Mouse (Mus musculus): ENCODE results near the gene Akap5.

Akap5 gene

DNA sequence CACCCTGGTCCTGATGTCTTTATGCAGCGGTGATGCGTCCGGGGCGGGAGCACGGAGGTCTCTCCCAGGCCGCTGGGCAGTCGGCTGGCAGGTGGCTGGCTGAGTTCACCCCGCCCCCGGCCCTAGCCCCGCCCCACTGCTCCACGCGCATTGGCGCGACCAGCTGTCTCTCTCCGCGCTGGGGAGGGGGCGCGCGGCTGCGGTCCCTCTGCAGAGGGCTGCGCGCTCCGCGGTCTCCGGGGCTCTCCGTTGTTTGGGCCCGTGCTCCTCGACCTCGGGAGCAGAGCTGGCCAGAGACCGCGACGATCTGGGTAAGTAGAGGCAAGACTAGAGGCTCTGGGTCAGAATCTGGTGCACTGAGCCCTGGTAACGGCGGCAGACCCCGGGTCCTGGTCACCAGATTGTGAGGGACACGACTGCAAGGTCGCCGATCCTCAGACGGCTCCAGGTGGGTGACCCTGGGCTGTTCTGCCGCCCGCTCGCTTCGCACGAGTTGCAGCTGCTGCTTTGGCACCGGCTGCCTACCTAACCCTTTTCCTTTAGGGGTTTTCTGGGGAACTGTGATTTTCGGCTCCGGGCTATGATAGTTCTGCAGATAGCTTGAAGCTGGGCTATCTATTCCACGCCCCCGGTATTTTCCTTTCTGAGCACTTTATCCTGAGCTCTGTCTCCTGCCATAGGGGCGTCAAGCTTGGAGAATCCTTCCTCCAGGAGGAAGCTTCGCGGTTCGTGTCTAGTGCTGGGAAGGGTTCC lies at the start of gene Akap5:
Gene Akap5 (plus strand): TSS at position 213 of the 753 bp plus-strand sequence.
- DNase-seq (ENCODE audit: low spot score), result peak; percentile 73

DNA sequence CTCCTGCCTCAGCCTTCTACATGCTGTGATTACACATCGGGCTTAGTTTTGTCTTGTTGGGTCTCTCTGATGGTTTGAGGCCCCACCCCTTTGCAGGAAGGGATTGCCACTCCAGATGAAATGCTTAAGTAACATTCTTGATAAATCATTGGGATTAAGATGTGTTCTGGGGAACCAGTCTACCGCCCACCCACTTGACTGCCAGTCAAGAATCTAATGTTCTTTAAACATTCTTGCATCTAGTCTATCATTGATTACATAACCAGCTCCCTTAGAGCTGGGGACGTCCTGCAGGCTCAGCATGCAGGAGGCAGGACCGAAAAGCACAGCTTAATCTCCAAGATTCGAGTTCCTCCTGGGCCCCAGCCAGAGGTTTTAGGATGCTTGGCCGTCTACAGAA lies 46.5 kb upstream of the Akap5 start:
- no peak for DNase-seq (ENCODE audit: low spot score)

DNA sequence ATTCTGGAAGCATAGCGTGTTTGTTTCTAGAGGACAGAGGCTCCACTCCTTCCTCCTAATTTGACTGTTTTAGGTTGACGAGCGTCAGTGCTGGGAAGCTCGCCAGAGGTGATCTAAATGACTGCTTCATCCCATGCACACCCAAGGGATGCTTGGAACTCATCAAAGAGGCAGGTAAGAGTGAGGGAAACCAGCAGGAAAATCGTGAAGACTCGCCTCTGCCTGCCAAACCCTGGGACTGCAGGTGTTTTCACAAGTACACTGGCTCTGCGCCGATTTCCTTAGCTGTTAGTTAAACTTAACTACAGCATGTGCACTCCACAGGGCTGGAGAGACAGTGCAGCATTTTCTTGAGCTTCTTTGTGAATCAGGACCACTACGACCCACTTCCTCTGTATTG lies 44.1 kb upstream of the Akap5 start:
- no peak for DNase-seq (ENCODE audit: low spot score)

DNA sequence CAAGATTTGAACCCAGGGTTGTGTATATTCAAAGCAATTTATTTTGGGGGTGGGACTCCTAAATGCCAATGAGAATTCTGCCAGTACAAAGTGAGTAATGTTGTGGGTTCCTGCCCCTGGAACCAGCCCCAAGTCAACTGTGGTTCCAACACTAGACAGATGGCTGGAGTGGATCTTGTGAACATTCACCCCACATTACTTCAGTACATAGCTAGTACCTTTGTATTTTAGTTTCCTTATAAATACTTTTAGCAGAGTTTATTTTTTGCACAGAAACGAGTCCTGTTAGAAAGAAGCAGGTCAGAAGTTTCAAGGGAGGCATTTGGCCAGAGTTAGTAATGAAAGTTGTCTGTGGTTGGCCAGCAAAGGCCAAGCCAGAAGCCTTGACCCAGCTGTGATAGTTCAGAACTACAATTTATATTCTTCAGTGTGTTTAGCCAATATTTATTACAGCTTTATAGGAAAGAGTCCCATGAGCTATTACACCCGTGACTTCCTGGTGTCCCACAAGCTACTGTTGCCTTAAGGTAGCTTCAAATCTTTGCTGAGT lies 43.5 kb upstream of the Akap5 start:
- no peak for DNase-seq (ENCODE audit: low spot score)

DNA sequence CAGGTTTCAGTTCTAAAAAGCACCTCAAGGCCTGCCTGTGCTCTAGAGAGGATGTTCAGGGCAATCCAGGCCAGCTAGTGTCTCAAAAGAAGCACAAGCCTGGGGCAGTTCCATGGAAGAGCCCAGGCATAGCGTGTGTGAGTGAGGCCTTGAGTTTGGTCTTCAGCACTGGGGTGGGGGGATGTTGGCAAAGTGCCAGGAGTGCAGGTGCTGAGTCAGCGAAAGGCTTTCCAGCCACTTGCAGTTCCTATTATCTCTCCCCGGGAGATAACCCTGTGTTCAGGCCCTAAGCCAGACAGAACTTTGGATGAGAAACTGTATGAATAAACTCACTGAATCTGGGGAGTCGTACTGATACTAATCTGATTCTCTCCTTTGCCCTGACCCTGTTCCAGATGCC lies 42.6 kb upstream of the Akap5 start:
- peak; percentile 30 for DNase-seq (ENCODE audit: low spot score)

DNA sequence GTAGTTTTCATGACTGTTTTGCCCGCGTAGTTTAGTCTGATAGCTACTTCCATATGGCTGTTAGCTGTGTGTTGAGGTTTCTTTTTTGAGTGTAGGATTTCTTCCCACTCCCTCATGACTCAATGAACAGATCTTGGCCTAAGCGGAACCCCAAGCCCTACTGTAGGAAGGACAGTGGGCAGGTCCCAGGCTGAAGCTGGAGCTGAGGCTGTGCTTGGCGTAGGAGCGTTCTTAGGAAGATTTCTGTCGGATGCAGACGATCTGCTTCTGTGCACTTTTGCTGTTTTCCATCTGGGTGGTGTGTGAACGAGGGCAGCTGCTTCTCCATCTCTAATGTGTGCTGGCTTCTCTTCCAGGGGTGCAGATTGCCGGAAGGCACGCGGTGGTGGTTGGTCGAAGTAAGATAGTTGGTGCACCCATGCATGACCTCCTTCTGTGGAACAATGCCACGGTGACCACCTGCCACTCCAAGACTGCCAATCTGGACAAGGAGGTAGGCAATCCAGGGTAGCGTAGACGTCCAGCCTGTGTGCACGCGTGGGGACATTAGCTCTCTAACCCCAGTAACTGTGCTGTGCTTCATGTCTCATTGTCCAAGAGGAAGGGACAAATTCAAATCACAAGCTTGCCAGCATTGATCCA lies 42.0 kb upstream of the Akap5 start:
- DNase-seq (ENCODE audit: low spot score), result no peak

DNA sequence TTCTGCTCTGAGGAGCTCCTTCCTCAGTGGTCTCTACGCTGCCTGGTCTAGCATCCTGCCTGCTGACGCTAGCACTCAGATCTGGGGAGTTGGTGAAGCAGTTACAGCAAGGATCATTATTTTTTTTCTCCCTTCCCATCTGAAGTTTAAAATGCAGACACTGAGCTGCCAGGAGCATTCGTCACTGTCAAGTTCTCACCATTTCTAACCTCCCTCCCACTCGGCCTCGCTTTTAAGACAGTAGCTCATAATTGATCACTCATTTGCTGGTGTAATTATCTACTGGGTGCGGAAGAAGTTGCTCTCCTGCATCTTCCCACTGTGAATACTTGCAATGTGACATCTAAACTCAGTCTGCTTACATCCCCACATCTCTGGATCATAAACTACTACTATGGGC lies 39.3 kb upstream of the Akap5 start:
- no peak for DNase-seq (ENCODE audit: low spot score)

DNA sequence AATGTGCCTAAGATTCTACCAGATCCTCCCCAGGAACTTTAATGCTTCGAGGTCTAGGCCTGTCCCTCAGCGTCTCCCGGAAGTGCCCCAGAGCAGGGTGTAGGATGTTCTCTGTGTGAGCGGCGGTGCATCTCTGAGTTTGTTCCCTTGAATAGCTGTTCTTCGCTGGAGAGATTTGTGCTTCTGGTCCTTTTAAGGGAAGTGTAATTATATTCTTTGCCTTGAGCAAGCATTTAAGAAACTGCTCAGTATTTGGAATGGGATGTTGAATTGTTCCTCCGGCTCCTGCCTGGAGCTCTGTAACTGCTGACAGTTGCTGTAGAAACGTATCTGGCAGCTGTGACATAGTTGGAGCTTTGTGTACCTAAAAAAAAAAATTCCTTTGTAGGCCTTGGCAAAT lies 36.7 kb upstream of the Akap5 start:
- no peak for DNase-seq (ENCODE audit: low spot score)

DNA sequence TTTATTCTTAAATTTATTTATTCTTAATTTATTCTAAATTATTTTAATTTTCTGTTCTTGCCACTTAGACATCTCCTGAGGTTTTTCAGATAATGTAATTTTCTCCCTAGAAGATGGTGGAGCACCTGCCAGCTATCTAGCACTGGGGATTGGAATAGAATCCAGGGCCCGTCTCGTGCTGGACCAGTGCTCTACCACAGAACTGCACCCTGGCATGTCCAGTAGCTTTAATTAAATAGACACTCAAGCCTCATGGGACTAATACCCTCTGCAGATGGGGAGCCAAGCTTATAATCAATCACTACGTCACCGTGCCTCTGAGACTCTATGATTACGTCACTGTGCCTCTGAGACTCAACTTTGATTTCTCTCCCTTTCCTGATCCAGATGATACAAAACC lies 36.2 kb upstream of the Akap5 start:
- DNase-seq (ENCODE audit: low spot score), result no peak

DNA sequence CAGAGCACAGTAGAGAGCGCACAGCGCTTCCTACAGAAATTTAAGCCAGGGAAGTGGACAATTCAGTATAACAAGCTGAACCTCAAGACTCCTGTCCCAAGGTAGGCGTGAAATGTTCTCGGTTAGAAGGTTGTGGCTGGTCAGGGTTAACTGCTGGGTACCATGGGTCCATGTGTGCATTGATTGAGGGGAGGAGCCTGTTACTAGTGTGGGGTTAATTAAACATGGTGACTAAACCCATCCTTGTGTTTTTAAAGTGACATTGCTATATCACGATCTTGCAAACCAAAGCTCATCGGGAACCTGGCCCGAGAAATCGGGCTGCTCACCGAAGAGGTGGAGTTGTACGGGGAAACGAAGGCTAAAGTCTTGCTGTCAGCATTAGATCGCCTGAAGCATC lies 35.3 kb upstream of the Akap5 start:
- DNase-seq (ENCODE audit: low spot score), result no peak

DNA sequence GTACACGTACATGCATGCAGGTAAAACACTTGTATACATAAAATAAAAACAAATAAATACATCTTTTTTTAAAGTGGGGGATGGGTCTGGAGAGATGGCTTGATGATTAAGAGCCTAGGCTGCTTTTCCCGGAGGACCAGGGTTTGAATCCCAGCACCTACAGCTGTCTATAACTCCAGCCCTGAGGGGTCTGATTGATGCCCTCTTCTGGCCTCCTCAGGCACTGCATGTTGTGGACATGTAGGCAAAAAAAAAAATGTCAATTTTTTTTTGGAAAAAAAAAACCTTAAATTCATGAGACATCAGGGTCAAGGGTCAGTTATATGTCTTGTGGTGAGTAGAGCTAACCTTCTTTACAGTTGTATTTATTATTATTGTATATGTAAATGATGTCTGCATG lies 34.4 kb upstream of the Akap5 start:
- DNase-seq (ENCODE audit: low spot score), result no peak

DNA sequence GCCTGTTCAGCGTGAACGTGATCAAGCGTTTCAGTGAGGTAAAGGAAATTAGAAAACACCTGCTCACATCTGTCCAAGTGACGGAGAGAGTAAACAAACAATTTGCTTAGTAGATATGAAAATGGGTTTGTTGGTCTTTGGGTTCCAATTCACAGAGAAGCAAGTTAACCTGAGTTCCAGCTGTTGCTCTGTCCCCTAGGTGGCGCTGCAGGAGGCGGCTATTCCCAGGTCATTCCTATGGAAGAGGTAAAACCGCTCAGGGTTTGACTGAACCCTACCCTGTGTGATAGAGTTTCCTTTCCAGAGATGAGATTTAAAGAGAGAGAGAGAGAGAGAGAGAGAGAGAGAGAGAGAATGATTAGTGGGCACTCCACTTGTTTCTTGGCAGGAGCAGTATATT lies 31.5 kb upstream of the Akap5 start:
- no peak for DNase-seq (ENCODE audit: low spot score)

DNA sequence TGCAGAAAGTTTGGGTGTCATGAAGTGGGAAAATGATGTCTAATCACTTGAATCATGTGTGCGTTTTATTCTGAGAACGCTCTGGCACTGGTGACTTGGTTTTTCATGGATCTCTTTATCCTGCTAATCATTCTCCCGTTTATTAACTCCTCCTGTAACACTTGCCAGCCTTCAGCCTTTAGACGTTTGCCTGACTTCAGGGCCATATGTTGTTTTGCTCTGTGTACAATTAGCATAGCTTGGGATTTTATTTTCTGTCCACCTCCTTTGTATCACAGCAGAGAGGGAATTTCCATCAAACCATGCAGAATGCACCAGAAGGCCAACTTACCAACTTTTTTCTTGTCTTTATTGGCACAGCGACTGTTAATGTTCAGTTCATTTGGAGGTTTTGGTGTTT lies 26.9 kb upstream of the Akap5 start:
- no peak for DNase-seq (ENCODE audit: low spot score)

DNA sequence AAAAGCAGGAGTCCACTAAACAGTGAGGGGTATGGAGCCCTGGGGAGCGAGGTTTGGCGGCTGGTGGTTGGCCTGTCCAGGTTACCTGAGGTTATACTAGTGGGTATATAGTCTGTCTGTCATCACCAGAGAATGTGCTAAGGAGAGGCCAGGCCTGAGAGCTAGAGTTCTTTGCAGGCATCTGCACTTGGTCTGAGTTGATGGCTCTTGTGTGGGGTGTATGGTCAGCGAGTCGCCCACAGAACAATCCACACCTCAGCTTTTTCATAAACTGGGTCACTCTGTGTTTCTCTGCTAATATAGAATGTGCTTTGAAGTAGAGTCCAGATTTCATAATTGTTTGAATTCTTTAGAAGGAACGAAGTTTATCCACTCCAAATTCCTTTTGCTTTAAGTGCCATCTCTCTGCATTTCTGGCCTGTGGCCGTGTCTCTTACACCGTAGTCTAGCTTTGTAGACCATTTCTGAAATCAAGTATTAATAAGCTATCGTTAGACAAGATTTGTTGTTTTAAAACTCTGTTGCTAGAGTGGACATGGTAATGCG lies 25.3 kb upstream of the Akap5 start:
- DNase-seq (ENCODE audit: low spot score), result no peak

DNA sequence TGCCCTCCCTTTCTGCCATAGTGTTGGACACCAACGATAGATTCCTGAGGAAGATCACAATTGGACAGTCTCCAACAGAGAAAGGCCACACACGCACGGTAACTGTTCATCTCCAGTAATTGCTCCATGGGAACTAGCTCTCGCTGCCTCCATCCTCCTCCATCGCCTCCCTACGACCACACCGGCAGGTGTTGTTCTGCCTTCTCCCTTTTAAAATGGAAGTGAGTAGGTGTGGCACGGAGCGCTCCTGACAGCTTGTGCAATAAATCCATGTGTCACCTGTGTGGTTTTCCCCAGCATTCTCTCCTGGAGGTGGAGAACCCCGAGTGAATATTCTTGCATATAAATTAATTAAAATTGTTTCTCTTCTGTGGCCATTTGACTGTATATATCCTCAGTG lies 24.3 kb upstream of the Akap5 start:
- no peak for DNase-seq (ENCODE audit: low spot score)

DNA sequence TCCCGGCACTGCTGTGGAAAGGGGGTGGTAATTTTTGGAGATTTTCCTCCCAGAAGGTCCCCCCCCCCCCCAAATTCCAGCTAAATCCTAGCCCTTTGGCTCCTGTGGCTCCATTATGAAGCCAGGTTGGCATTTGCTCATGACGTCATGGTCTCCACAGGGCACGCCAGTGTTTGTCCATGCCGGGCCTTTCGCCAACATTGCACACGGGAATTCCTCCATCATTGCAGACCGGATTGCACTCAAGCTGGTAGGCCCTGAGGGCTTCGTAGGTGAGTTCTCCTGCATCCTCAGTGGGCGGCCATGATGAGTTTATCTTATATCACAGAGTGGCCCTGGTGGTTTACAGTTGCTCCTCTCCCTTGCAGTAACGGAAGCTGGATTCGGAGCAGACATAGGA lies 21.2 kb upstream of the Akap5 start:
- no peak for DNase-seq (ENCODE audit: low spot score)

DNA sequence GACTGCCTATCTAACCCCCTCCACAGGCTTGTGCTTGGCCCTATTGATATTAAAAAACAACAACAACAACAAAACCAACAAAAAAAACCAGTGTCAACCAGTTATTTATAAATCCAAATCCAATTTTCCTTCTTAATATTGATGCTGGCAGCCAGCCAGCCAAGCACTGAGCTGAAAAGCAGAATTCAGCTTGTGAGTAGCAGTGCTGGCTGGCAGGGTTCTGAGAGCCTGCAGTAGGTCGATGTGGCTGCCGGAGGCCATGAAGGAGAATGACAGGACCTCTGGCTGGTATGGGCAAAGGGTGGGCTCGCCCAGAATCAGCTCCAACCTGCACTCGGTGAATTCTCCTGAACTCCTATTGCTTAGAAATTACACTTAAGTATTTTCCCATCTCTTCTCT lies 20.5 kb upstream of the Akap5 start:
- no peak for DNase-seq (ENCODE audit: low spot score)

DNA sequence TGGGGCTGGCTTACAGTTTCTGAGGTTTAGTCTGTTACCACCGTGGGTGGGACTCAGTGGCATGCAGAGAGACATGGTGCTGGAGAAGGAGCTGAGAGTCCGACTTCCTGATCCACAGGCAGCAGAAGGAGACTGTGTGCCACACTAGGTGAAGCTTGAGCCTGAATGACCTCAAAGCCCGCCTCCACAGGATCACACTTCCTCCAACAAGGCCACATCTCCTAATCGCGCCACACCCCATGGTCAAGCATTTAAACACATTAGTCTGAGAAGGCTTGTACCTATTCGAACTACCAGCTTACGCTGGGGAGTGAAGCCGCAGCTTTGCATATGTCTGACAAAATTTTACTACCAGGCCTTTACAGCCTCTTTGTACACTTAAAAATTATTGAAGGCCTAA lies 19.6 kb upstream of the Akap5 start:
- DNase-seq (ENCODE audit: low spot score), result no peak

DNA sequence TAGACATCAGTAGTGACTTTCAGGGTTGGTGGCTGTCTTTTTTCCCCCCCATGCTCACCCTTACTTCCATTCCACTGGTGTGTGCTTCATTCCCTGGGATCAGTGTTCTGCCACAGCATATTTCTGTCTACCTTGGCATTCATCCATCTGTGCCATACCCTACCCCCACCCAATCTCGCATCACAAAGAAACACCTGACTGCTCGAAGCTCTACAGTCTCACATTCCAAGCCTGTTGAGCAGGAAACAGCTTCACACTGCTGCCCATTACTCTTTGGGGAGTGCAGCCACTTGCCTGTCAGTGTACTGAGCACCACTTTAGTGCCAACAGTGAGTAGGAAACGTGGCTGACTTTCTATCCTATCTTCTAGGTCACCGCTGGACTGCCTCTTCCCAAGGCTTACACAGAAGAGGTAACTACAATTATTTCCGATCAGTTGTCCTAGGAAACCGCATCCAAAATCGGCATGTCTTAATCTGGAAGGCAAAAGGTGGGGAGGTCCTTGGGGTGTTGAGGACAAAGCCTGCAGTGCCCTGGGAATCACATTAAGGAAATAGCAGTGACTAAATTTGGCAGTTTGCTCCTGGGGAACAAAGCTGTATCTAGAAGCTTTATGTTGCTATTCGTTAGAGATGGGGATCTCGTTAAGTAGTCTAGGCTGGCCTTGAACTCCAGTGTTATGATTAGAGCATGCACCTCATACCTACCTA lies 17.7 kb upstream of the Akap5 start:
- DNase-seq (ENCODE audit: low spot score), result no peak

DNA sequence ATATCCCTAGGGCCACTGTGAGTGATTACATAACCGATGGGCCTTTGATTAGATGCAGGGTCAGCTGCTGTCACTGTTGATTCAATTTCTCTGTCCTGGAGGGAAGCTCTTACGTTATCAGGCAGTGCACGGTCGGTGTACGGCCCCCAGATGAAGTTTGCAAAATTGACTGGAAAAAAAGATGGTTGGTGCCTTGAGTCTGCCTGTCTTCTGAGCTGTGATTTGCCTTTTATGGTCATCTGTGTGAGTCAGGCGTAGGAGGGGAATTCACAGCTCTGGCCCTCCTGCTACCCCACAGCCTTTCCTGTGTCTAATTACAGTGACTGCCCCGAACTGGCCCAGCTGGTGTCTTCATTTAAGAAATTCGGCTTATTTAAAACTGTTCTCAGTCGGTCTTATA lies 16.7 kb upstream of the Akap5 start:
- no peak for DNase-seq (ENCODE audit: low spot score)

DNA sequence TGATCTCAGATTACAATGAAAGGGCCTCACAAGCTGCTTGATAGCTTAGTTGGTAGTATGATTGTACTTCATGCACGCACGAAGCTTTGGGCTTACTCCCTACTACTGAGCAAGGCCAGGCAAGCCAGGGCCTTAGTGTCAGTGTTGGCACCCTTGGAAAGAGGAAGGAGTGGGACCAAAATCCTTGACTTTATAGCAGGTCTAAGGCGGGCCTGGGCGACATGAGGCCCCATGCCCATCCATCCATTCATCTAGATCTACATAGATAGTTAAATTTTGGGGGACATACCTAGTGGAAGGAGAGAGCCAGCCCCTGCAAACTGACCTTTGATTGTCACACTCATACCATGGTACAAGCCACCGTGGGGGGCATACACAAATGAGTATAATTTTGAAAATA lies 16.3 kb upstream of the Akap5 start:
- no peak for DNase-seq (ENCODE audit: low spot score)

DNA sequence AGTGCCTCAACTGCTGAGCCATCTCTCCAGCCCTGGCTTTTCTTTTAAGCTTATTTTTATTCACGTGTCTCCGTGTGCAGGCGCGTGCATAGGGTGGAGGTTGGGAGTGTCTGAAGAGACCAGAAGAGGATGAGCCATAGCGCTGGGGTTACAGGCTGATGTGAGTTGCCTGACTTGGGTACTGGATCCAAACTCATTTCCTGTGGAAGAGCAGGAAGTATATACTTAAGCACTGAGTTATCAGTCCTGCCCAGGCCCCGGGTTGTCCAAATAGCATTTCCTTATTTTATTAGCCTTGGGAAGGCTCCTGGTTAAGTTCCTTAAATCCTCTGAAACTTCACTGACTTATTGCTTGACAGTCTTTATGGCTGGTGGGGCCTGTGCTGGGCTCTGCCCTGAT lies 14.7 kb upstream of the Akap5 start:
- no peak for DNase-seq (ENCODE audit: low spot score)

DNA sequence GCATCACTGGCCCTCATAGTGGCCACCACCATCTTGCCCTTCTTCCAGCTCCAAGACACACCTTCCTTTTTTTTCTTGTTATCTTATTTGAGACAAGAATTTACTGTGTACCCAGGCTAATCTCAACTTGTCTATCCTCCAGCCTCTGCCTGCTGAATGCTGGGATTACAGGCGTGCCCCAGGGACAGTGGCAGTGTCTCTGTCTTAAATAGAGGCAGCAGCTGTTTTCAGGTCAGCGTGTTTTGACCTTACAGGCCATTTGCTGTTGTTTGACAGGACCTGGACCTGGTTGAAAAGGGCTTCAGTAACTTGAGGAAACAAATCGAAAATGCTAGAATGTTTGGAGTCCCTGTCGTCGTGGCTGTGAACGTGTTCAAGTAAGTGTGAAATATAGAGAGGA lies 14.1 kb upstream of the Akap5 start:
- no peak for DNase-seq (ENCODE audit: low spot score)
